Mouse (Mus musculus) heart, postnatal 0 days (tissue): ENCODE data around the gene Il5ra. TPM values are rescaled to one million over a fixed set of nuclear protein-coding genes. Genes with fewer than 3 reads are reported as not detected.

ENCODE experiments used
- ATAC-seq: fragments of 200-750 bp; cut with Nextera tagmentation; 2 replicates; pipeline ENCODE4 v1.8.0; 2017; ENCODE audit warnings: low read depth, moderate number of reproducible peaks, moderate library complexity; ENCODE audit not compliant: insufficient read depth
- DNase-seq: peaks from one replicate; pipeline ENCODE4 v3.0.0-alpha.2; 2016; ENCODE audit warnings: low spot score
- H3K27ac ChIP-seq: fragments of 300-500 bp; sonication (generic); 2 replicates; pipeline ENCODE4 v1.5.1; 2014; ENCODE audit warnings: low read depth, mild to moderate bottlenecking
- H3K27me3 ChIP-seq: fragments of 300-500 bp; sonication (generic); 2 replicates; pipeline ENCODE4 v1.6.1; 2014; ENCODE audit warnings: low read length, mixed read lengths; ENCODE audit not compliant: control insufficient read depth, insufficient read depth
- H3K36me3 ChIP-seq: fragments of 300-500 bp; sonication (generic); replicated peaks from 2 replicates; pipeline ENCODE4 v1.6.1; 2014; ENCODE audit warnings: low read length, mixed read lengths; ENCODE audit not compliant: control insufficient read depth, insufficient read depth
- H3K4me1 ChIP-seq: fragments of 300-500 bp; sonication (generic); 2 replicates; pipeline ENCODE4 v1.6.1; 2014; ENCODE audit warnings: antibody characterized with exemption; ENCODE audit not compliant: control insufficient read depth, insufficient read depth
- H3K4me2 ChIP-seq: fragments of 300-500 bp; sonication (generic); 2 replicates; pipeline ENCODE4 v1.6.1; 2014; ENCODE audit warnings: low read depth, mild to moderate bottlenecking, low read length, moderate library complexity
- H3K4me3 ChIP-seq: fragments of 300-500 bp; sonication (generic); 2 replicates; pipeline ENCODE4 v1.5.1; 2014; ENCODE audit warnings: low read depth, low read length
- H3K9ac ChIP-seq: fragments of 300-500 bp; sonication (generic); replicated peaks from 2 replicates; pipeline ENCODE4 v1.6.1; 2014; ENCODE audit warnings: low read depth, low read length, mixed read lengths
- H3K9me3 ChIP-seq: fragments of 300-500 bp; sonication (generic); replicated peaks from 2 replicates; pipeline ENCODE4 v1.6.1; 2016; ENCODE audit warnings: low read length; ENCODE audit not compliant: control insufficient read depth
- CTCF ChIP-seq: IDR thresholded peaks from 2 replicates; pipeline ENCODE4 v1.5.1; 2016; ENCODE audit warnings: antibody characterized with exemption, control low read depth, low read depth
- EP300 ChIP-seq: IDR thresholded peaks from 2 replicates; pipeline ENCODE4 v1.6.1; 2016; ENCODE audit warnings: antibody characterized with exemption, low read depth
- WGBS: fragments of 180-500 bp; shearing (Covaris S2); extraction: QIAGEN DNeasy Blood & Tissue Kit; methylation state at CpG from one replicate; pipeline ENCODE4 v1.1.7; 2014; 5-methylcytosine and 5-hydroxymethylcytosine counted together
- polyA plus RNA-seq: library from polyadenylated mRNA; unstranded; fragments of >200 nt; fragmentation: Nextera tagmentation; extraction: Ambion mirVana; gene quantifications from 2 replicates; pipeline ENCODE4 v1.2.1, GENCODE M21; 2015
- total RNA-seq: library from RNA; depleted of rRNA; stranded (reverse); fragments of >200 nt; gene quantifications from 2 replicates; pipeline ENCODE4 v1.2.3, GENCODE M21; 2014; ENCODE audit warnings: low replicate concordance; rRNA removed

Il5ra gene
- total RNA-seq (not detected in 2 replicates), polyA plus RNA-seq (0.05 TPM in 1 of 2 replicates, not detected in the other)

DNA sequence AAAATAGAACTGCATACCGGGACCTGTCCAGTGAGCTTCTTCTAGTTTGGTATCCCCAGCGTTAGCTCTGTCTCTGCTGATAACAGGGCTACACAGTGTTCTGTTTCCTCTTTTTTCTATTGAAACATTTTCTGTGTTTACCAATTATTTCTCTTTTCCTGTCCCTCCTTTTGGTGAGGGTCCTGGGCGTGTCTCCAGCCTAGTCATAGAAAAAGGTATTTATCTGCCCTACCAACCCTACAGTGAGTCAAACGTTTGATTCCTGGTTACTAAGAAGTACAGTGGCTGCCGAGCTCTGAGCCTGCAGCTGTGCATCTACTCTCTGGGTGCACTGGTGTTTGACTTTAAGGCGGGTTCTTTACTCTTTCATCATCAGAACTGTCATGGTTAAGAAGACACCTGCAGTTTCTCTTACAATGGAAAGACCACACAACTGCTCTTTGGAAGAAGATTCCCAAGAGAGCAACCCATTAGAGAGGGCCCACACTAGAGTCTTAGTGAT, at the start of gene Il5ra:
Gene Il5ra, minus strand, starts transcription at position 151 of the 502 bp plus-strand sequence.
- Histone ChIP-seq H3K27ac (no peak within 1 kb of the TSS), H3K4me1 (no peaks in the 10 kb centered on the region), H3K36me3 (no peaks in the 10 kb centered on the region), H3K9ac (no peak within 1 kb of the TSS), H3K9me3 (no peaks in the 10 kb centered on the region), H3K27me3 (no peaks in the 10 kb centered on the region), H3K4me3 (no peak within 1 kb of the TSS), H3K4me2 (no peak within 1 kb of the TSS)
- 36% methylated on average over 6 of the region's 6 CpGs for WGBS
- DNase-seq (no peak), ATAC-seq (no peak)
- TF ChIP-seq CTCF = no peak
- TF ChIP-seq EP300 = no peak

DNA sequence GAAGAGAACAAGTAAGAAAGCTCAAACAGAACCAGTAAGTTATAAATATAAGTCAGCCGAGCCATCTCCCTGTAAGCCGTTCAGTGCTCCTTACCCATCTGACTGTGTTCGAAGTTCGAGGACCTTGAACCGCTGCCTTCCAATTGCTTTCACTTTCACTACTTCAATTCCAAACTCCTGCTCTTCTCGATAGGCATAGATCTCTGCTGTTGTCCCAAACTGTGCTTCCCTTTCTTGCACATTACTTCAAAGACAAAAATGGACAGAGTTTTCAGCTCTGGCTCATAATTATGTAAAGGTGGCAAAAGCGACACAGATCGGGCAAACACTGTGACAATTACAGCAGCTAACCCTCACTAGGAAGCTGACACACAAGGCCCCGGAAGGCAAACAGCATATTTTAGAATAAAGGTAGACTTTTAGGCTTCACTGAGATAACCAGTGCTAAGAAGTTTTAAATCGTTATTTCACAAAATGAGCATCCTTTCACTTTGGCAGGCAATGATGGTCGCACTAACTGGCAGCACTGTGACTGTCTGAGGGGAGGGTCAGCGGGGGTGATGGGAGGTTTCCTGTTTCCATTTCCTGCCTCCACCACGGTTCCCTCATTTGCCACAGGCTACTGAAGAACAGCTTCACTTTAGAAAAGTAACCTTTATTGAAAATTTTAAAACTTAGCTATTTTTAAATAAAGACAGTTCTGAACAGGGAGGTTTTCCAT, 45.4 kb upstream of the Il5ra start:
- Histone ChIP-seq H3K27ac (no peak overlapping the region), H3K4me2 (no peak overlapping the region), H3K9me3 (no peaks in the 10 kb centered on the region), H3K4me1 (peaks cover 11% of the 10 kb centered on the region), H3K9ac (no peak overlapping the region), H3K4me3 (no peak overlapping the region), H3K36me3 (peaks cover 47% of the 10 kb centered on the region), H3K27me3 (no peaks in the 10 kb centered on the region)
- DNase-seq (no peak), ATAC-seq (no peak)
- 77% methylated on average over 13 of the region's 13 CpGs for WGBS
- no peak for TF ChIP-seq EP300
- no peak for TF ChIP-seq CTCF

DNA sequence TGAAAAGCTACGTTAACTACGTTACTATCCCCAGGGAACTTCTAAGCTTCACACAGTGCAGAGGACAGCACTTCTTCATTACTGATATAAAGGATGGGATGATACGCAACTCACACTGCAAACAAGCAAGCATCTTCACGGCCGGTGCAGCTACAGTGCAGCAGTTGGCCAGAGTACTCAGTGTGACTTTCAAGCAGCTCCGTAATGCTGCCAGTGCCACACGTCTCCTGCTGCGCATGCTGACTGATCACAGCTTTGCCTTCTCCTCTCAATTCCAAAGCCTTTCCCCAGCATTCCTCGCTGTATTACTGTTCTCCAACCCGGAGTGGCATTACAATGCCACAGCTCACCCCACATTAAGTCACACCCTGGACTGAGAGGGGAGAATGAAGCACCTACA, 44.8 kb upstream of the Il5ra start:
- peaks cover 47% of the 10 kb centered on the region for H3K36me3 ChIP-seq
- no peak overlapping the region for H3K9ac ChIP-seq
- no peak overlapping the region for H3K27ac ChIP-seq
- H3K9me3 ChIP-seq = no peaks in the 10 kb centered on the region
- no peak for ATAC-seq
- 91% methylated on average over 10 of the region's 10 CpGs for WGBS
- no peak overlapping the region for H3K4me3 ChIP-seq
- no peak for TF ChIP-seq CTCF
- no peak for TF ChIP-seq EP300
- peaks cover 5% of the 10 kb centered on the region for H3K4me1 ChIP-seq
- DNase-seq = no peak
- H3K4me2 ChIP-seq = no peak overlapping the region
- H3K27me3 ChIP-seq = no peaks in the 10 kb centered on the region

DNA sequence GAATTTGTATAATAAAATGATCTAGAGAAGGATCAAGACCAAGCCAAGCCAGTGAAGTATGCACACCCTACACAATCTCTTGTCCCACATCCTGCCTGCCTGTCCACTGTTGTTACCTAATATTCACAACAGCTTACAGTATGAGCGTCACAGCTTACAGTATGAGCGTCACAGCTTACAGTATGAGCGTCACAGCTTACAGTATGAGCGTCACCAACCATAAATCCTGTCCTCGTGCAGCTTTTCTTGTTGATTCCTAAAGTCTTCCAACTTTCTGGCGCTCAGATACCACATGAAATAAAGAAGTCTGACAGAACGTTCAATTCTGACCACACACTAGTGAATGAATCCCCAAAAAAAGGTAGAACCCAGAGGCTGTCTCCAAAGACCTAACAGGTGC, 44.3 kb upstream of the Il5ra start:
- peaks cover 53% of the 10 kb centered on the region for H3K36me3 ChIP-seq
- no peak overlapping the region for H3K9ac ChIP-seq
- H3K9me3 ChIP-seq = no peaks in the 10 kb centered on the region
- no peaks in the 10 kb centered on the region for H3K4me1 ChIP-seq
- DNase-seq (no peak), ATAC-seq (no peak)
- WGBS = 87% methylated on average over 7 of the region's 7 CpGs
- TF ChIP-seq CTCF (no peak), EP300 (no peak)
- H3K27ac ChIP-seq = no peak overlapping the region
- H3K4me2 ChIP-seq = no peak overlapping the region
- no peaks in the 10 kb centered on the region for H3K27me3 ChIP-seq
- H3K4me3 ChIP-seq = no peak overlapping the region

DNA sequence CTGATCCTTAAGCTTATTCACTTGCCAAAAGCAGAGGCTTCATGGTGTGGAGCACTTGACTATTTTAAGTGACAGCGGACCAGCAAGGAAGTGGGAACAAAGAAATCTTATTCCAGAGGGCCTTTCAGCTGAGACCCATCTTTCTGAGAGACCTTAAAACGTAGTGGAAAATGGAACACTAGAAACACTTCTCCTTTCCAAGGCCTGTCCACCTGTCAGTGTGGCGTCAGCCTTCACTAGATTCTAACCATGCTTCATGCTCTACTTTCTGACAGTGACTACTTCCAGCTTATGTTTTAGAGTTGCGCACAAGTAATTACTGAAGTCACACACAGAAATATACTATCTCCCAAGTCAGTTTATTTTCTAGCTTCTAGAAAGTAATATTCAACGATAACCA, 43.6 kb upstream of the Il5ra start:
- DNase-seq (no peak), ATAC-seq (no peak)
- Histone ChIP-seq H3K27me3 (no peaks in the 10 kb centered on the region), H3K4me1 (no peaks in the 10 kb centered on the region), H3K4me2 (no peak overlapping the region), H3K36me3 (peaks cover 54% of the 10 kb centered on the region), H3K9ac (no peak overlapping the region), H3K9me3 (no peaks in the 10 kb centered on the region), H3K4me3 (no peak overlapping the region), H3K27ac (no peak overlapping the region)
- 81% methylated on average over 5 of the region's 5 CpGs for WGBS
- TF ChIP-seq EP300 (no peak), CTCF (no peak)
